Mouse (Mus musculus) liver (tissue): Measurements from ENCODE around the gene Tmppe.

Source experiments
- DNase-seq: peaks from one replicate; pipeline ENCODE4 v3.0.0-alpha.2; 2020; ENCODE audit warnings: mixed read lengths

The Tmppe gene

DNA sequence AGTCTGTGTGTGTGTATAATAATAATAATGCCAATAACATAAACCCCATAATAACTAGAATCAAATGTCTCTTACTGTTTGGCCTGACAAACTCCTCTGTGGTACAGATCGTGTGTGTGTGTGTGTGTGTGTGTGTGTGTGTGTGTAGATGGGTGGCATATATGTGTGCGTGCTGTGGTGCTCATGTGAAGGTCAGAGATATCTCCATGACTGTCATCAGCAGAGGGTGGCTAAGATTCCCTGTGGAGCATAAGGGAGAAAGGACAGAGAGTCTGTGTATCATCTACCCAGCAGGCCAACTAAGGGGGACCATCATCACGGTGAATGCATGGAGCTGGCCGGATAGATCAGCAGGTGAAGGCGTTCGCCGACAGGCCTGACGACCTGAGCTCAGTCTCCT, 46.0 kb downstream of the Tmppe start:
- DNase-seq = no peak

DNA sequence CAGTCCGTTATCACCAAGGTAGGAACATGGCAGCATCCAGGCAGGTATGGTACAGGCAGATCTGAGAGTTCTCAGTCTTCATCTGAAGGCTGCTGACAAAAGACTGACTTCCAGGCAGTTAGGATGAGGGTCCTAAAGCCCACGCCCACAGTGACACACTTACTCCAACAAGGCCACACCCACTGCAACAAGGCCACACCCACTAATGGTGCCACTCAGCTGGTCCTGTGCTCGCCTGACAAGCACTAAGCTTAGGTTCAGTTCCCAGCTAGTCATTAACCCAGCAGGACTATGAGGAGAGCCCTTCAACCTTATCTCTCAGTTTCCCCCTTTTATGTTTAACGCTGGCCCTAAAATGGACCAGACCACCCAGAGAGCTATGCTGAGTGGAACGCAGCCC, 47.8 kb downstream of the Tmppe start:
- peak; percentile 57 for DNase-seq

DNA sequence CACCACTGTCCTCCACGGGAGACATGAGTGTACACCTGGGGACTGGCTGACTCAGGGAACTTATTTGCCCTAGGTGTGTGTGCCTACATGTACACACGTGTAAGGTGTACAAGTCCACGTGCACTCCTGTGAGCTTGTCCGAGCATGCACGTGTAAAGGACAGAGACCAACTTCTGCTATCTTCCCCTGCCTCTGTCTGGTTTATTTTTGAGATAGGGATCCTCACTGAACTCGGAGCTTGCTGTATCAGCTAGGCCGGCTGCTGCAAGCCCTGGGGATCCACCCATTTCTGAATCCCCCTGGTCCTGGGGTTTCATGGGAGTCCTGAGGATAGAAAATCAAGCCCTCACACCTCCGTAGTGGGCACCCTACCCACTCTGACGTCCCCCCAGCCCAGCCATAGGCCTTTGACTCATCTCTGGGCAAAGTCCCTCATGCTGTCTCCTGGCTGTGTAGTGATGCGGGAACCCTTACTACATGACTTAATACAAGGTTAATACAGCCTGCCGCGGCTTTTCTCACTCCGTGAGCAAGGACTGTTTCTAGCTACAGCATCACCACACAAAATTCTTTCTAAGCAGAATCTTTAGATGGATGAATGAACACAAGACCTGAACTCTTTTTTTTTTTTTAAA, 48.3 kb downstream of the Tmppe start:
- DNase-seq = peak; percentile 29

DNA sequence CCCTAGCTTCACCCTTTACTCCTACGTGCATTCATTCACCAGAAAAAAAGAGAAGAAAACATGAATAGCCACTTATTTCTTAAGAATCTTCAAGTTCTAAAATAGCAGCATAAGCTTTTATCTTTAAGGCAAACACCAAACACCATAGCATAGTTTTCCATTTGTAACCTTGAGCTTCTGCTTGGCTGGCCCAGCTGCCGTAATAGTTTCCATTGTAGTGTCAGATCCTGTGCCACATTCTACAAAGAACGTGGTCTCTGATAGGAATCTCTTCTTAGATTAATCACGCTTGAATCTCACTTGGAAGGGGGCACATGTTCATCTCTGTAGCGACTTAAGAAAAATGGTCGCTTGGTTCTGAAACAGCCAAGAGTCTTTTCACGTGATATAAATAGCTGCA, 50.7 kb downstream of the Tmppe start:
- no peak for DNase-seq

DNA sequence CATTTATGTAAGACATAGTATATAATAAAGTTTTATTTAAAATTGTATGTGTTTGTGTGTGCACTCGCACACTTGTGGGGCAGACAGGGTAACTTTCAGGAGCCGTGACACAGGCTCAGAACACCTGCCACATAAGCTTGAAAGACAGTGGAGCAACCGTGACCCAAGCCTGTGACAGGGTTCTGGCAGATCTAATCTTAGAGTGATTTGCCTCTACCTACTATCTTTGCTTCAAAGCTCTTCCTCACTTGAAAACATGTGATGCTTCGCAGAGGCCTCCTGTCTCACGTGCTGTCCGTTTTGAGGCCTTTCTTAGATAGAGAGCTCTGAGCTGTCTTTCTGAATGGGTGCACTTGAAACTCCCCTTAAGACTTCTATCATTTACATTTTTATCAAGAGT, 51.5 kb downstream of the Tmppe start:
- DNase-seq = no peak

DNA sequence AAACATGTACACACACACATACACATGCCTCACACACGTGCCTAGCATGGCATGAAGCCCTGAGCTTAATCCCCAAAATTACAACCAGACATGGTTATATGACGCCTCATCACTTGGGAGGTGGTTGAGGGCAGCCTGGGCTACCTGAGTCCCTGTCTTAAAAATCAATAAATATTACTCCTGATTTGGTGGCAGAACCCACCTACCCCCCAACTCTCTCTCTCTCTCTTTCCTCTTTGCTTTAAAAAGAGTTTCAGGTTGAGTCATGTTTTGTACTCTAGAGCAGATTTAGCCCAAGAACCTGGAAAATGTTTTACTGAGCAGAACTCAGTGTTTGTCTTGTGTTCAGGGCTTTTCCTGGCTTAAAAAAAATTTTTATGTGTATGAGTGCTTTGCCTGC, 54.5 kb downstream of the Tmppe start:
- DNase-seq = no peak
